8 mouse cellular contexts compared by ENCODE assay signal in genomic region chr2:93333817-93334731, GRCm38 (mm10). TPM values are rescaled to one million over a fixed set of nuclear protein-coding genes. Genes with fewer than 3 reads are reported as not detected.
DNase-seq lines count a peak whose midpoint lies in the region; ATAC-seq and TF ChIP-seq lines count a peak whose summit lies in the region.
"Had no signal": no experiment of that assay in that cellular context is flagged by ENCODE, and none has a peak within 500 bp of the region (broad histone marks: within the 10 kb centered on the region; RNA-seq: fewer than 3 reads in every experiment).

Tspan18 (minus strand) TSS chr2:93334505.

- H3K4me2 ChIP-seq in limb, embryonic 11.5 days (ENCODE audit: low read depth, severe bottlenecking) = peak within 1 kb of the TSS; percentile 100
- H3K4me2 ChIP-seq in midbrain, embryonic 12.5 days (replicated peaks) = peak within 1 kb of the TSS; percentile 98

- peak; percentile 47 for DNase-seq in adrenal gland, adult 8-10 months
- DNase-seq in gastrocnemius, postnatal 36 days = peak; percentile 45 to 55
- DNase-seq in limb, embryonic 11.5 days (ENCODE audit: low spot score) = peak; percentile 82
- peak; percentile 14 to 47 for DNase-seq in spleen, adult 18-20 months

- no peak within 1 kb of the TSS for H3K27ac ChIP-seq in cortical plate, adult 2 months (ENCODE audit: insufficient read depth, low read length)
- peak within 1 kb of the TSS; percentile 55; the same call in 1 of the 2 replicates for H3K27ac ChIP-seq in limb, embryonic 11.5 days (replicated peaks; ENCODE audit: low read depth, low read length)
- peak within 1 kb of the TSS; percentile 79 for H3K27ac ChIP-seq in midbrain, embryonic 12.5 days (replicated peaks)
- H3K27ac ChIP-seq: macrophage had no signal

- no peaks in the 10 kb centered on the region for H3K4me1 ChIP-seq in cortical plate, adult 2 months (ENCODE audit: control insufficient read depth, insufficient read depth, low read length)
- H3K4me1 ChIP-seq in limb, embryonic 11.5 days (ENCODE audit: control insufficient read depth, insufficient read depth, low read length) = peaks cover 8% of the 10 kb centered on the region; the same call in 1 of the 2 replicates
- peaks cover 50% of the 10 kb centered on the region for H3K4me1 ChIP-seq in midbrain, embryonic 12.5 days

- H3K27me3 ChIP-seq in limb, embryonic 11.5 days (ENCODE audit: control insufficient read depth, insufficient read depth, low read length) = no peaks in the 10 kb centered on the region
- H3K27me3 ChIP-seq in midbrain, embryonic 12.5 days = peaks cover 15% of the 10 kb centered on the region

- H3K9ac ChIP-seq in limb, embryonic 11.5 days (ENCODE audit: low read length) = peak within 1 kb of the TSS; percentile 70
- H3K9ac ChIP-seq in midbrain, embryonic 12.5 days (replicated peaks) = peak within 1 kb of the TSS; percentile 81

- no peaks in the 10 kb centered on the region for H3K36me3 ChIP-seq in limb, embryonic 11.5 days (ENCODE audit: control insufficient read depth, insufficient read depth, low read length)
- no peaks in the 10 kb centered on the region for H3K36me3 ChIP-seq in midbrain, embryonic 12.5 days

- intact Hi-C loops in gastrocnemius, postnatal 36 days (cut with DNase I) = loop anchor here (2.0 kb wide), 1 partner anchor 107 kb away; no protein-coding TSS in a partner anchor

- TF ChIP-seq POLR2A in cortical plate, adult 2 months (IDR thresholded peaks at IDR 0.05; ENCODE audit: extremely low read depth, insufficient read depth, low read length) = no peak

- TF ChIP-seq CTCF in cortical plate, adult 2 months (IDR thresholded peaks at IDR 0.05; ENCODE audit: extremely low read depth, insufficient read depth, low read length) = no peak

- WGBS in limb, embryonic 11.5 days = under 1% methylated on average over 93 of the region's 95 CpGs
- under 1% methylated on average over 80 of the region's 95 CpGs for WGBS in midbrain, embryonic 12.5 days

- H3K4me3 ChIP-seq in cortical plate, adult 2 months (ENCODE audit: insufficient read depth, low read length) = peak within 1 kb of the TSS; percentile 10
- peak within 1 kb of the TSS; percentile 68 for H3K4me3 ChIP-seq in limb, embryonic 11.5 days (ENCODE audit: low read depth, low read length)
- H3K4me3 ChIP-seq in midbrain, embryonic 12.5 days = peak within 1 kb of the TSS; percentile 74

- peak; percentile 50 for ATAC-seq in inflammation-experienced regulatory T-cells, adult 6 months
- peak; percentile 63 for ATAC-seq in limb, embryonic 11.5 days (ENCODE audit: insufficient number of reproducible peaks, low FRiP score, low TSS enrichment, low read depth)
- ATAC-seq in midbrain, embryonic 12.5 days (ENCODE audit: low FRiP score, low read depth) = peak; percentile 83

- H3K9me3 ChIP-seq in limb, embryonic 11.5 days (ENCODE audit: control insufficient read depth, low read length) = no peaks in the 10 kb centered on the region
- H3K9me3 ChIP-seq in midbrain, embryonic 12.5 days = no peaks in the 10 kb centered on the region

RNA-seq across cellular contexts. Expression of gene Tspan18, which starts in this region (rescaled TPM):
- 10 to 100 TPM; 39.5 to 48.5 (median 45.8) TPM for total RNA-seq in adrenal gland, adult 8-10 months (2022)
- polyA plus RNA-seq in cortical plate, adult 2 months (2012; rRNA removed) = 1.7 and 3.3 TPM in 2 replicates
- total RNA-seq in gastrocnemius, postnatal 36 days (2021) = 1 to 10 TPM; 1.3 to 2.5 TPM
- polyA plus RNA-seq in inflammation-experienced regulatory T-cells, adult 6 months (2017; shearing (Covaris generic)) = not detected
- polyA plus RNA-seq in limb, embryonic 11.5 days (2014; fragmentation: Nextera tagmentation; extraction: Ambion mirVana) = 23.1 and 29.8 TPM in 2 replicates
- 24.6 and 34.1 TPM in 2 replicates for polyA plus RNA-seq in midbrain, embryonic 12.5 days (2016; fragmentation: Nextera tagmentation; extraction: Ambion mirVana)

Comparison
In these comparisons a context has a peak if more than half of its experiments do, and no peak if none do; other contexts are left out.
1. RNA of gene Tspan18 (total RNA-seq): 39.5 to 48.5 TPM in adrenal gland, adult 8-10 months; 1.3 to 2.5 TPM in gastrocnemius, postnatal 36 days; every median in the first group is over 10 times any median in the second.
2. Peak in ATAC-seq in inflammation-experienced regulatory T-cells, adult 6 months; RNA of the gene not detected or under 1 TPM.
3. DNase-seq: peak in every context shown above with its lines; median percentile 82 in limb, embryonic 11.5 days; 50 in gastrocnemius, postnatal 36 days; 47 in adrenal gland, adult 8-10 months; 30 in spleen, adult 18-20 months.
4. H3K4me3 ChIP-seq: peak in every context shown above with its lines; median percentile 74 in midbrain, embryonic 12.5 days; 68 in limb, embryonic 11.5 days; 10 in cortical plate, adult 2 months.
5. Peak in every context shown above with its lines, with median percentiles within 50 percentile points of each other: ATAC-seq.